Mouse (Mus musculus) testis, adult 2 months (tissue): ENCODE measurements around the gene Rpp25. TPM values are rescaled to one million over a fixed set of nuclear protein-coding genes. Genes with fewer than 3 reads are reported as not detected.

Experiments used
- H3K27ac ChIP-seq: fragments of 200-500 bp; 2 replicates; pipeline ENCODE4 v1.5.1; 2012; ENCODE audit warnings: low read depth, low read length; ENCODE audit not compliant: control insufficient read depth, insufficient read depth
- H3K27me3 ChIP-seq: fragments of 200-500 bp; 2 replicates; pipeline ENCODE4 v1.6.1; 2012; ENCODE audit warnings: mild to moderate bottlenecking, low read length, moderate library complexity; ENCODE audit not compliant: control insufficient read depth, insufficient read depth
- H3K36me3 ChIP-seq: fragments of 200-500 bp; 2 replicates; pipeline ENCODE4 v1.6.1; 2012; ENCODE audit warnings: mild to moderate bottlenecking, low read length; ENCODE audit not compliant: control insufficient read depth, insufficient read depth
- H3K4me1 ChIP-seq: fragments of 200-500 bp; 2 replicates; pipeline ENCODE4 v1.6.1; 2012; ENCODE audit warnings: low read length; ENCODE audit not compliant: control insufficient read depth, insufficient read depth
- H3K4me3 ChIP-seq: fragments of 200-500 bp; 2 replicates; pipeline ENCODE4 v1.5.1; 2012; ENCODE audit warnings: low read depth, mild to moderate bottlenecking, low read length, moderate library complexity, mixed read lengths; ENCODE audit not compliant: control insufficient read depth
- CTCF ChIP-seq: fragments of 200-500 bp; IDR thresholded peaks from 2 replicates; pipeline ENCODE4 v1.5.1; 2012; ENCODE audit warnings: low read depth, mild to moderate bottlenecking, inconsistent platforms, low read length, moderate library complexity; ENCODE audit not compliant: control insufficient read depth, insufficient read depth, insufficient replicate concordance
- POLR2A ChIP-seq: fragments of 200-500 bp; IDR thresholded peaks from 2 replicates; pipeline ENCODE4 v1.6.1; 2012; ENCODE audit warnings: low read depth, mild to moderate bottlenecking, inconsistent platforms, low read length, moderate library complexity; ENCODE audit not compliant: control insufficient read depth
- polyA plus RNA-seq: library from polyadenylated mRNA; depleted of rRNA; stranded (reverse); fragments of >200 nt; gene quantifications from 2 replicates; pipeline ENCODE4 v1.2.3, GENCODE M21; 2012; rRNA removed

Rpp25 gene
- polyA plus RNA-seq, 1 experiment, result 0.20 TPM

DNA sequence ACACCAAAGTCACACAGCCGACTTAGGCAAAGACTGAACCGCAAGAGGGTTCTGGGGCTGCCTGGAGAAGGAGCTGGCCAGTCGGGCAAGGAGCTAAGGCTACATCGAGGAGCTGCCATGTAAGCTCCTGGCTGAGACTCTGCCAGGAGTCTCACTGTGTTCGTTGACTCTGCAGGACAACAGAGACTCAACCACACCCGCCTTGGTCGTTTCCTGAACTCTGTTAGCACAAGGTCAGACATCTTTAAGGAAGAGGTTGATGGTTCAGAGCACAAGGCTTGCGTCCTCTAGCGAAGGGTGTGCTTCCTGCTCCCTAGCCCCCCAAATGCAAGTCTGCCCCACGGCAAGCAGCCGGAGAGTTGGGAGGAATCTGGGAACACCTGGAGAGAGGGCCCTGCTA lies 44.0 kb downstream of the Rpp25 start:
- Histone ChIP-seq H3K27ac (peak overlapping the region; percentile 79), H3K27me3 (no peaks in the 10 kb centered on the region), H3K4me1 (peaks cover 17% of the 10 kb centered on the region), H3K4me3 (no peak overlapping the region), H3K36me3 (peaks cover 4% of the 10 kb centered on the region)
- no peak for TF ChIP-seq CTCF
- TF ChIP-seq POLR2A, result no peak

DNA sequence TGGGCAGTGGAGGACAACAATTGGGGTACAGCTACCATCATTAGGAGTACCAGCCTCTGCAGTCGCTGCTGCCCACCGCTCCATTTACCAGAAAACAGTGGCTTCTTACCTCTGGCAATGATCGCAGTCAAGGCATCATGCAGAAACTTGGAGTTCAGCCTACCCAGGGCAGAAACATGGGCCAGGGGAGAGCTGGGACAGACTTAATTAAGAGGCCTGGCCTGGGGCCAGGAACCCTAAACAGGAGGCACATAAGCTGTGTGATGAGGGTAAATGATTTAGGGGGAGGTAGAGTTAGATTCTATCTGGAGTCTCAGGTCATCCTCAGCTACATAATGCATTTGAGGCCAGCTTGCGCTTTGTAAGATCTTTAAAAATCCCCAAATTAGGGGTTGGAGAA lies 45.4 kb downstream of the Rpp25 start:
- Histone ChIP-seq H3K36me3 (peaks cover 4% of the 10 kb centered on the region), H3K4me3 (no peak overlapping the region), H3K27me3 (no peaks in the 10 kb centered on the region), H3K27ac (peak overlapping the region; percentile 47), H3K4me1 (peaks cover 25% of the 10 kb centered on the region)
- TF ChIP-seq POLR2A, result no peak
- TF ChIP-seq CTCF, result no peak

DNA sequence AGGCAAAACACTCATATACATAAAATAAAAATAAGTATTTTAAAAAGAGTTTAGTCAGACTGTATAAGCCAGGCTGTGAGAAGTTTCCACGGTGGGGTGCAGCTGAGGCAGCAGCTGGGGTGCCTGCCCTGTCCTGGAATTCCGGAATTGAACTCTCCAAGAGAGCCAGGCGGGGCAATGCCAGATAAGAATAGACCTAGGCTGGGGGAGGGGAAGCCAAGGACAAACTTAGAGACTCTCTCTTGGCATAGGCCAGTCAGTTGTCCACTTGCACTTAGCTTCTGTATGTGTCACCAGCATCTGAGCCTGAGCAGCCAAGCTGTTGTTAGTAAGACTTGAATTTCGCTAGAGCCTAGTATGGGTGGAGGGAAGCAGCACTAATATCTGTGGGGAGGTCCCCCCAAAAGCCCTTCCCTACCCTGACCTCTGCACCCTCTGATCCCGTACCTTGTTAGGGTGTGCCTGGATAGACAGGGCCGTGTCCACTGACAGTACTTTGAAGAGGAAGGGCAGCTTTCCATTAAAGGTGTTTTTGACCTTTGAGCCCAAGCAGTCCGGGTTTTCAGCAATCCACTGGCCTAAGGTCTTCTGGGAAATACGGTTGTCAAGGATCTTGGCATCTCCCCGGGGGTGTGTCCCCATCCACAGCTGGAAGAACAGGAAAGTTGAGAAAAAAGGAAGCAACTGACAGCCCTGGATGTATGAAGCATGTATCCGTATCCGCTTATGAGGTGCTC lies 46.5 kb downstream of the Rpp25 start:
- no peak overlapping the region for H3K4me3 ChIP-seq
- no peaks in the 10 kb centered on the region for H3K27me3 ChIP-seq
- TF ChIP-seq POLR2A, result no peak
- TF ChIP-seq CTCF, result no peak
- H3K27ac ChIP-seq, result no peak overlapping the region
- peaks cover 4% of the 10 kb centered on the region for H3K36me3 ChIP-seq
- peaks cover 25% of the 10 kb centered on the region for H3K4me1 ChIP-seq

DNA sequence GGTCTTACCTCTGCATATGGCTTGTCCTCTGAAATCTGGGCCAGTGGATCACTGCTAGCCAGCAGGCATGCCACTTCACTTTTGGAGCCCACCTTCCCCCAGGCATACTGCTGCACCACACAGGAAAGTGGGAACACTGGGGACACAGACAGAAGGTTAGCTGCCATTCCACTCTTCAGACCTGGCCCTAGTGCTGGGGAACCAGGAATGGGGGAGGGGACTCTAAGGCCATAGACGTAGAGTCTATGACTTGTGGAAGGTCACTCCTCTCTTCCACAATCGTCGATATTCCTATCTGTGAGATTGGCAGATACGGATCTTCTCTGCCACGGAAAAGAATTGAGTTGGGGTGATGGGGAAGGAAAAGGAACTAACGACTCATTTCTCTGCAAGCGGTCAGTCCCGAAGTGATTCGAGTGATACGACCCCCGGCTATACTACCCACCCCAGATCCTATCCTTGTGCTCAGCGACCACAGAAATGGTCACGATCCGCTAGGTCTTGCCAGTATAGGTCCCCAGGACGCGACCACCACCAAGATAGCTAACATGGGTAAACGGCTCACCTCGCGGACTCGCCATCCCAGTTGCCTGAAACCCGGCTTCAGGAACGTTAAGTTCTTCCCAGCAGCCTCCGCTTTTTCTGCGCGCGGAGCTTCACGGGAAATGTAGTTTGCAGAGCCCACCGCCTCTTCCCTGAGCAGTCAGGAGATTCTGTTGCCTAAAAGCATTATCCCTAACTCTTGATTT lies 48.5 kb downstream of the Rpp25 start, which contains the start of gene Mpi:
Mpi (minus strand) TSS at position 625 of the 749 bp plus-strand sequence.
- H3K36me3 ChIP-seq, result peaks cover 4% of the 10 kb centered on the region
- H3K27ac ChIP-seq, result peak within 1 kb of the TSS; percentile 98
- peaks cover 25% of the 10 kb centered on the region for H3K4me1 ChIP-seq
- peak; percentile 94 for TF ChIP-seq POLR2A
- 0 out of 2 replicates have a peak, but pooled peaks have one; percentile 13 for TF ChIP-seq CTCF
- H3K4me3 ChIP-seq, result peak within 1 kb of the TSS; percentile 98
- no peaks in the 10 kb centered on the region for H3K27me3 ChIP-seq

DNA sequence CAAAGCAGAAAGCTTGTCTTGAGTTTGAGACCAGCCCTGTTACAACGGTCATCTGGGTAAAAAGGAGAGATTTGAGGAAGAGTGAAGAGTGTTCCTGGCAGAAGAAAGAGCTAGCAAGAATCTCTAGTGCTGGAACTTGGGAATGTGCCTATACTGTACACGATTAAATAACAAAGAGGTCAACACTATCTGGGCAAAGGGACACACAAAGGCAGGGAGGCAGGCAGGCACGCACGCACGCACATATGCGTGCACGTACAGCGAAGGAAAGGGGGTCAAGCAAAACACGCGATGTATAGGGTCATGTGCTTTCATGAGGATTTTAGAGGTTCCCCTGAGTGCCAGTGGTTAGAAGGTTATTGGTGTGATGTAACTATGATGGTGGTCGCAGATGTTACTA lies 49.3 kb downstream of the Rpp25 start:
- no peak for TF ChIP-seq POLR2A
- TF ChIP-seq CTCF, result no peak
- Histone ChIP-seq H3K27me3 (no peaks in the 10 kb centered on the region), H3K4me1 (peaks cover 19% of the 10 kb centered on the region), H3K36me3 (peaks cover 4% of the 10 kb centered on the region), H3K27ac (no peak overlapping the region), H3K4me3 (peak overlapping the region; percentile 39)

DNA sequence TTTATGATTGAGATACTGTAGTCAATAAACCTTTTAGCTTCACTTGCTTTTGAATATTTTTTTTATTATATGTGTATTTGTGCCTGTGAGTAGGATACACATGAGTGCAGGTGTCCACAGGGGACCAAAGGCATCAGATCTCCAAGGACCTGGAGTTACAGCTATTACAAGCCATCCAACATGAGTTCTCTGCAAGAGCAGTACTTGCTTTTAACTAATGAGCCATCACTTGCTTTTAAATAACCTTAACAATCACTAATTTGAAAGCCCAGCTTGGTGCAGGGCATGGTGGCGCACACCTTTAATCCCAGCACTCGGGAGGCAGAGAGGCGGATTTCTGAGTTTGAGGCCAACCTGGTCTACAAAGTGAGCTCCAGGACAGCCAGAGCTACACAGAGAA lies 50.9 kb downstream of the Rpp25 start:
- Histone ChIP-seq H3K27ac (no peak overlapping the region), H3K27me3 (no peaks in the 10 kb centered on the region), H3K36me3 (peaks cover 1% of the 10 kb centered on the region; the same call in 1 of the 2 replicates), H3K4me1 (peaks cover 9% of the 10 kb centered on the region), H3K4me3 (no peak overlapping the region)
- TF ChIP-seq CTCF (no peak), POLR2A (no peak)

Other genes with a start within 250 kb of the Rpp25 start
- gene 1700017B05Rik, start 241.4 kb upstream of the Rpp25 start, polyA plus RNA-seq, result 87.2 and 99.0 TPM in 2 replicates
- gene Ppcdc, start 63.9 kb upstream of the Rpp25 start, polyA plus RNA-seq, result 37.5 and 39.1 TPM in 2 replicates
- gene Scamp5, start 36.0 kb upstream of the Rpp25 start, polyA plus RNA-seq, result 5.7 and 6.2 TPM in 2 replicates
- 335 and 344 TPM in 2 replicates for gene Cox5a, start 17.2 kb downstream of the Rpp25 start, polyA plus RNA-seq
- 2.3 and 2.8 TPM in 2 replicates for gene Fam219b, start 33.5 kb downstream of the Rpp25 start, polyA plus RNA-seq
- gene Mpi, start 48.7 kb downstream of the Rpp25 start, polyA plus RNA-seq, result 268 and 282 TPM in 2 replicates
- 465 and 495 TPM in 2 replicates for gene Scamp2, start 56.9 kb downstream of the Rpp25 start, polyA plus RNA-seq
- gene Ulk3, start 85.4 kb downstream of the Rpp25 start, polyA plus RNA-seq, result 9.2 and 9.5 TPM in 2 replicates
- gene Cplx3, start 102.3 kb downstream of the Rpp25 start, polyA plus RNA-seq, result 0.16 TPM in 1 of 2 replicates, not detected in the other
- 0.06 TPM in 1 of 2 replicates, not detected in the other for gene Lman1l, start 116.7 kb downstream of the Rpp25 start, polyA plus RNA-seq
- 13.4 and 13.9 TPM in 2 replicates for gene Csk, start 149.6 kb downstream of the Rpp25 start, polyA plus RNA-seq
- 0.16 and 0.38 TPM in 2 replicates for gene Cyp1a2, start 179.7 kb downstream of the Rpp25 start, polyA plus RNA-seq
- gene Cyp1a1, start 183.9 kb downstream of the Rpp25 start, polyA plus RNA-seq, result 0.09 and 0.11 TPM in 2 replicates
- gene Edc3, start 204.5 kb downstream of the Rpp25 start, polyA plus RNA-seq, result 8.0 and 8.1 TPM in 2 replicates